Mouse (Mus musculus): ENCODE results near the gene Galntl5. TPM values are rescaled to one million over a fixed set of nuclear protein-coding genes. Genes with fewer than 3 reads are reported as not detected.
"Not testable (repeated sequence)": the region's sequence is repeated elsewhere in the genome, so short reads cannot be mapped to it uniquely, and the experiment has no call there.

Galntl5 gene
- polyA plus RNA-seq (2015; fragmentation: Nextera tagmentation; extraction: Ambion mirVana) = not detected in 2 replicates

DNA sequence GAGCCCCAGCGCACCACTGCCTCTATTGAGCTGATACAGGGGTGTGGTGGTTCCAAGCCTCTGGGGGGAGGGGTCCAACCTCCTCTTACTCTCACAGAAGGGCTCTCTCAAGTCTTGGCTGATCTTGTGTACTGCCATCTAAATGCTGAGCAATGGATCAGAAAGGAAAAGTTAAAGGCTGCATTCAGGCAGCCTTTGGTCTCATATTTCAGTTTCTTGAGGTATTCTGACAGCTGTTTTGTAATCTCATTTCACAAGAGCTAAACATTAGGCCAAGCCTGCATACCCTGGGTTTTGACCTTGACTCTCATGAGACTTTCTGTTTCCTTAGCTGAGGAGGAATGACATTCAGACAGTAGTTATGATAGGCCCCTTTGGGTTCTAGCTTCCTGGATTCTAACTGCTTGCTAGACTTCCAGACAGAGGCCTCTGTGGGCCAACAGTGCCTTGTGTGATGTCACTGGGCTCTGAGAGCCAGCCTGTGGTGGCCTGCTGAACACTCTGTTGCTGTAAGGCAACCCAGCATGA lies at the start of gene Galntl5:
Galntl5 (plus strand) TSS at position 457 of the 528 bp plus-strand sequence.
- DNase-seq (ENCODE audit: low spot score) = no peak

DNA sequence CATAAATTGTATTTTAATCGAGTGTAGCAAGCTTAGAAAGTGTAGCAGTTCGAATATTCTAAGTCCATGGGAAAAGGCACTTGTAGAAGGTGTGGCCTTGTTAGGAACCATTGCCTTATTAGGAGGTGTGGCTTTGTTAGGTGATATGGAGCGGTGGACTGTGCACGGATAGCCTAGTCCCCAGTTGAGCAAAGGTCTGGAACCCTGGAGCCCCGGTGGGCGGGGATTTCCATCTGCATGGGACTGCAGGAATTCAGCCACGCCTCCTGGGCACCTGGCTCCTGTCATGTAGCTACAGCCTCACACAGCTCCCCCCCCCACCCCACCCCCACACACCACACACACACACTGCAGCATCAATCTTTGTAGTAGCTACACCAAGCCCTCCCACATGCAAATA lies 34.6 kb upstream of the Galntl5 start:
- DNase-seq (ENCODE audit: low spot score) = no peak

DNA sequence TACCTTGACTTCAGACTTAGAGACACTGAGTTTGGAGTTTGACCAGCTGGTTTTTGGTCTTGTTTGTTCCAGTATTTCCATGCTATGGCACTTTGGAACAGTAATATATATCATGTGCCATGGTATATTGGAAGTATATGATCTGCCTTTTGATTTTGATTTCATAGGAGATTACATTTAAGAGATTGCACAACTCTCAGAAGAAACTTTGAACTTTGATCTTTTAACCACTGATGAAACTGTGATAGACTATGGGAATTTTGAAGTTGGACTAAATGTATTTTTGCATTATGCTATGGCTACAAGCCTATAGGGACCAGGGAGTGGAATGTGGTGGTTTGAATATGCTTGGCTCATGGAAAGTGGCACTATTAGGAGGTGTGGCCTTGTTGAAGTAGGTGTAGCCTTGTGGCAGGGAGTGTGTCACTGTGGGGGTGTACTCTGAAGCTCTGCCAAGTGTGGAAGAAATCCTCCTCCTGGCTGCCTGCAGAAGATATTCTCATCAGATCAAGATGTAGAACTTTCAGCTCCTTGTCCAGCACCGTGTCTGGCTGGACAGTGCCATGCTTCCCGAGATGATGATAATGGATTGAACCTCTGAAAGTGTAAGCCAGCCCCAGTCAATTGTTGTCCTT lies 31.8 kb upstream of the Galntl5 start:
- DNase-seq (ENCODE audit: low spot score) = no peak

DNA sequence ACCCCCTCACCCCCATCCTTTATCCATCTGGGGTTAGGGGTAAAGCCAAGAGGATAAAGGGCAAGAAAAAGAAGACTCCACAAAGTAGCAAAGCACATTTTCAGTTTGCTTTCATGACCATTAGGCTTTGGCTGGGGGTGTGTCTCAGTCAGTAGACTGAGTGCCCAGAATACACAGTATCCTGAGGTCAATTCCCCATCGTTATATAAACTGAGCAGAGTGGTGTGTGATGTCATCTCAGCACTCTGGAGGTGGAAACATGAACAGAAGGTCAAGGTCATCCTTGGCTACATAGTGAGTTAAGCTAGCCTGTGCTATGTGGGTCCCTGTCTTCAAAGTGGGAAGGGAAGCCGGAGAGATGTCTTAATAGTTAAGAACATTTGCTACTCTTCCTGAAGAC lies 27.8 kb upstream of the Galntl5 start:
- no peak for DNase-seq (ENCODE audit: low spot score)

DNA sequence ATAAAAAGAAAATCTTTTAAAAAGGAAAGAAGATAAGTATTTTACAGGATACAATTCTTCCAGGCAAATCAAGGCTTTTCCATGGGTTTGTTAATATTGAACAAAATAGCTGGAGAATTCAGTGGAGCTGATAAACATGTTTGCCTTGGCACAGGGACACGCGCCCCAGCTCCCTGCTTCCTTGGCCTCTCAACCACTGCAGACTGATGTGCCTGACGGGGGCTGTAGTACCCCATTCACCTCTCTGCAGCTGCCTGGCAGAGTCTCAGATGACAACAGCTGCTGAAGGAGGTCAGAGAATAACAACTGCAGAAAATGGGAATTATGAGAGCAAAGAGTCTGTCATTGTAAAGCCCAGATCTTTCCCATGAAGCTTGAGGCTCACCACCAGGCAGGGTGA lies 27.3 kb upstream of the Galntl5 start:
- no peak for DNase-seq (ENCODE audit: low spot score)

DNA sequence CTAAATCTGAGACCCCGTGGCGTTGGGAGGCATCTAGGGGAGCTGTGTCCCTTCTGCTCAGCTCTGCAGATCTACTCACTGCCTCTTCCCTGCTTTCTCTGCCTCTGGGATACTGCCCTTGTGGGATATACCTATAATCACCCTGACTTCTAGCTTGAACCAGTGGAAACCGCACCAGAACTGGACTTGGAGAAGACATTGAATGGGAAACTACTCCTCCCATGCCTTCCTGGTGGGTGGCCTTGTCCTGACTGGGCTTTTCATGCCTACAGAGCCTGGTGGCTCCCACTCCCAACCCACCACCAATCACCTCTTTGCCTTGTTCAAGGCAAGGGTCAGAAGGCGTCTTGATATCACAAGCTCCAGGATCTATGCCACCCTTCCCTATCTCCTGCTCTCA lies 26.4 kb upstream of the Galntl5 start:
- DNase-seq (ENCODE audit: low spot score) = no peak

DNA sequence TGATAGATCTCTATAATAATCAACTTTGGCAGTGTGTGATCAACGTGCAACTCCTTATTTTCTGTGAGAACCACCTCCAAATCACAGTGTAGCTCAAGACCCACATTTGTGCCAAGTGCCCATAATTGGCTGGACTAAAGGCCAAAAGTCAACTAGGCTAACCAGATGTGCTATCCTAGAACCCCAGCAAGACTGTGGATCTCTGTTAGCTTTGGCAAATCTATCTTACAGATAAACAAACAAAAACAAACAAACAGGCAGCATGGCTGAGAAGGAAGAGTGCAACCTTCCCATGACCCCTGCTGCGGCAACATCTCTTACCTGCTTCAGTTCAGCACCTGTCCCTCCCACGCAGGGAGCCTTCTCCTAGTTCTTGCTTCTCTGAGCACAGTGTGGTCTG lies 25.9 kb upstream of the Galntl5 start:
- no peak for DNase-seq (ENCODE audit: low spot score)

DNA sequence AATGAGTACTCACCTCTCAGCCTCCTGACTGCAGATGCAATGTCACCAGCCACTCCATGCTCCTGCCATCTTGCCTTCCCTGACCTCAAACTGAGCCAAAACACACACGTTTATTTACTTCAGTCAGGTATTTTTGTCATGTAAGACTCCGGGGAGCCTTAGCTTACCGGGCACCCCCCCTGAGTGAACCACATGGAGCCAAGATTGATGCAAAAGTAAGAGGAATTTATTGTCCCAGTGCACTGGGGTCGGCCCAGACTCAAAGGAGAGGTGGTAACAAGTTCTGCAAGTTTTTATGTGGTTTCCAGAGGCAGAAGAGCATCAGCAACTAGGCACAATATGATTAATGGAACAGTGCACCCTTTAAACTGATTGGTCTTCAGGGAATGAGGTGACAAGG lies 24.1 kb upstream of the Galntl5 start:
- no peak for DNase-seq (ENCODE audit: low spot score)

DNA sequence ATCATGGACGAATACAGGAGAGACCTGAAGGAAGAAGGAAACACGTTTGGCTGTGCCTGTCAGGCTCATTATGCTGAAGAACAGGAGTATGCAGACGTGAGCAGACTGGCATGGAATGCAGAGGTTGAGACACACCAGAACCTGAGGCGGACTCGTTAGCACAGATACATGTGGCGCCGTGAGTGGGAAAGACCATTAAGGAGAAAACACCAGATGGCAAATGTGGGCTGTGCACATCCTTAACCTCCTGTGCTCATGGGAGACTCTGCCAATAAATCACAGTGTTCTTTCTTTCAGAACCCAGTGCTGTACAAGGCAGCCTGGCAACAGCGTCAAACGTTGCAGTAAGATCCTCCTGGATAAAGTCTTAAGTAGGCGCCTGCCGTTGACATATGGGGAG lies 20.7 kb upstream of the Galntl5 start:
- no peak for DNase-seq (ENCODE audit: low spot score)

DNA sequence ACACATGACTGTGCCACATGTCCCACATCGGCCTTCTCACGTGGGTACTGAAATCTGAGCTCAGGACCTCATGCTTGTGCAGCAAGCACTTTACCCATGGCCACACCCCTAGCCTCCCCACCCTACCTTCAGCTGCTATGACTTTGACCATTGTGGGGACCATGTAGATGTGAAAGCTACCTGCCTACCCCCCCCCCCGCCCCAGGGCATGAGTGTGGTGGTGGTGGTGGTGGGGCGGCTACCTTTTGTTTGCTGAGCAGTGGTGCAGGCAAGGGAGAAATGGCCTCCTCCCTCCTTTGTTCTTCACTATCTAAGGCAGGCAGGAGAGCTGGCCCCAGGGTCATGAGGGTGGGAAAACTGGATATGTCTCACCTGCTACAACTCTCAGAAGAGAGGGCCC lies 18.3 kb upstream of the Galntl5 start:
- no peak for DNase-seq (ENCODE audit: low spot score)

DNA sequence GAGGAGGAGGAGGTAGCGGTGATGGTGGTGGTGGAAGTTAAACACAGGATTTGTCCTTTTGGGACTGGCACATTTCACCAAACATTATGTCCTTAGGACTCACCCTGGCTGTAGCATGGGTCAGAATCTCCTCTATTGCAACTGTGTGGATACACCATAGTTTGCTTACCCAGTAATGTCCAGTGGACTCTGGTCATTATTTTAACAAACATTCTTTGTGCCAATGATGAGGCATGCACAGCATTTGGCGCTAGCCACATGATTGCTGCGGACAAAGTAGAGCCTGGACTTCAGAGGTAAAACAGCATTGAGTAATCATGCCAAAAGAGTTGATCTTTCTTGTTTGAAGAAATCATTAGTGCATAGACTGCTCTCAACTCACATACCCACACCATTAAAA lies 17.3 kb upstream of the Galntl5 start:
- no peak for DNase-seq (ENCODE audit: low spot score)

DNA sequence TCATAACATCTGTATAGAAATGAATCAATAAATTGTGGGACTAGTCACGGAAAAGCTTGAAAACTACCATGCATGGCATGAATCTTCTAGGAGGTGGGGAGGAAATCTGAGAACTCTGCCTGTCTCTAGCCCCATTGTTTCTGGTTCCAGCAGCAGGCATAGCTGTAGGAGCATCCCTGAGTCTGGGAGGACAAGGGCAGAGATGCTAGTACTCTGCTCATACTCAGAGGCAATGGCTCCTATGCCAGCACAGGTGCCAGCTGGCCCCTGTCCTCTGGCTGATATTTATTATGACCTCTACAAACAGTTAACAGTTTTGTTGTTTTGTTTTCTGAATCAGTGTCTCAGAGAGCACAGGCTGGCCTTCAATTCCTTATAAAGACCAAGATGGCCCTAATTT lies 16.9 kb upstream of the Galntl5 start:
- DNase-seq (ENCODE audit: low spot score) = no peak

DNA sequence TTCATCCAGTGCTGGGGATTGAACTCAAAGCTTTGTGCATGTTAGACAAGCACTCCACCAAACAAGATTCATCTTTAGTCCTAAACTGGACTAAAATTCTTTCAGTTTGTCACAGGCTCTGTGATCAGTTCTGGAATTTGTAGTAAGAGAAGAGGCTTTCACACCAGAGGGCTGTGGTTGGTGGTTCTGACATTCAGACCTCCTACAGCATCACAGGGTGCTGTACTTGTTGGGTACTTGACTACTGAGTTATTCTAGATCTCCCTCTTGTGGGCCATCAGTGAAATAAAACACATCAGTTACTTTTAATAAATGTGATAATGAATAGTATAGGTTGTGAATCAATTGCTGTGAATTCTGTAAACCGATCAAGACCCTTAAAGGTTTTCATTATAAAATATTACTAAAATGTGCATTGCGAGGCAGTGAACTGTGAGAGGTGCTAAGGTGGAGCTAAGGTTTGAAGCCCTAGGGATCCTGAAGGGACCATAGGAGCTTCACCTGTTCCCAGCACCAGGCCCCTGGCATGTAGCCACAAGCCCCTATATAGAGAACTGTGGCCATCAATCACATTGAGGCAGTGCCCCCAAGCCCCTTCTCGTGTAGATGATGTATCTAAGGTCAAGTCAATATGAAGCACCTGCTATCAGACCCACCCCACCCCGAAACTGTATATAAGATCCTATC lies 16.0 kb upstream of the Galntl5 start:
- no peak for DNase-seq (ENCODE audit: low spot score)

DNA sequence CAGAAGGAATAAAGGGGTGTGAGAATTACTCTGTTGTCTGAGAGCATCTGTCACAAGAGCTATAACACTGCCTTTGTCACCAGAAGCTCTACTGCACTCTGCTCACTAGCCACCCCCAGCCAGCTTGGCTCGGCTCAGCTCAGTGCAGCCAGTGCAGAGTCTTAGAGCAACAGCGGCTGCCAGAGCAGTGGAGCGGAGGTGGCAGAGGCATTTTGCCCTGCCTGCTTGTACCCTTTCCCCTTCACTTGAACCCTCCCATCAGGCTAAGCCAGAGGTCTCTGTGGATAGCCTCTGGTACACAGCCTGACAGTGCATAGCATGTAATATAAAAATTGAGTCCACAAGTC lies 15.5 kb upstream of the Galntl5 start:
- DNase-seq (ENCODE audit: low spot score) = no peak

DNA sequence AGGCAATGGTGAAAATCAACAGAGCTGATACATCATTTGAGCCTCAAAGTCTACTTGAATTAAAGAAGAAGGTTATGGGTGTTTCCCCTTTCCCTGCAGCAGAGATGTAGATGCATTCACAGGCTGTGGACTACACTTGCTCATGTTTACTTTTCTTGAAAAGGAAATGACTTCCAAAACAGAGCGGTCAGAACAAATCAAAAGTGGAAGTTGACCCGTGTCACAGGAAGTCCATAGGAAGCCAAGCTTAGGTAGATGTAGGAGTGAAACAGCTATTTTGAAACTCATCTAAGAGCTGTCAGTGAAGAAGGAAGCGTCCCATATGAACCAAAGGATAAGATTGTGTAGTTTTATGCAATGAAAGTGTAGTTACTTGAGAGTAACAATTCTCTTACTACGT lies 14.6 kb upstream of the Galntl5 start:
- DNase-seq (ENCODE audit: low spot score) = no peak

DNA sequence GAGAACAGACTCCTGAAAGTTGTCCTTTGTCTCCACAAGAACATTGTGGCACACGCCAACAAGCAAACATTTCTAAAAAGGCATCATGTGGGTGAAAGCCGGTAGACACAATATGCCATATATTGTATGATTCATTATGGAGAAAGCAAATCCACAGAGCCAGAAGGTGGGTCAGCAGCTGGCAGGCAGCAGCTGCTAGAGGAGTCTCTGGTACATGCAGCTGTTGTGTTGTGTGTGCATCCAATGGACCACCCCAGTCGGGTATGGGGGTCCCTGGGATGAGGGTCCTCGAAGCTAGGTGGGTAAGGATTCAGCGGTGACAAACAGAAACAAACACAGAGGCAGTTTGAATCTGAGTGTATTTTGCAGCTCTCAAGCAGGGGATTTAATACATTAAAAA lies 3.3 kb upstream of the Galntl5 start:
- not testable (repeated sequence) for DNase-seq (ENCODE audit: low spot score)

DNA sequence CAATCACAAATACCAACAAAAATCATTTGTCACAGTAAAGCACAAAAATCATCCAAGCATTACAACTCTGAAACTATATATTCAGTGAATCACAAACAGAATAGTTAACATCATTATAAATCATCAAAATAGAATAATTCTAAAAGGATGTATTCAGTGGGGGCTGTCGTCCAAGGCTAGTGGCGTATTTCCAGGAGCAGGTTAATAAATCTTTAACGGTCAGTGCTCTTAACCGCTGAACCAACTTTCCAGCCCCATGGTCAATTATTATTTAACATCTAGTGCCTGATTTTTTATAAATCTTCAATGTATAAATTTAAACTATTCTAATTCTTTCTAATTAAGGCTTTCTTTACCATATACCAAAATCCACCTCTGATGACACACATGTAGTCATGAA lies 2.7 kb upstream of the Galntl5 start:
- DNase-seq (ENCODE audit: low spot score) = not testable (repeated sequence)

DNA sequence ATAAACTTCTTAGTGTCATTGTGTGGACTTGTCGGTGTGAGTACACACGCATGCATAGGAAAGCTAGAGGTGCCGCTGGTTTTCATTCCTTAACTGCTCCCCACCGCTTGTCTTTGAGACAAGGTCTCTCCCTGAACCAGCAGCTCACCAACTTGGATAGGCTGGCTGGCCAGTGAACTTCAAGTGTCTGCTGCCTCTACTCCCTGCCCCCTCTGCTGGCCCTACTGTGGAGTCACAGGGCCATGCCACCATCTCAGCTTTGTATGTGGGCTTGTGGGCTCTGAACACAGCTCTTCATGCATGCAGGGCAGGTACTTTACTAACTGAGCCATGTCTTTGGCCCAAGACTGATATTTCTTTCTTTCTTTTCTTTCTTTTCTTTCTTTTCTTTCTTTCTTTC lies 2.0 kb upstream of the Galntl5 start:
- DNase-seq (ENCODE audit: low spot score) = peak; percentile 15

DNA sequence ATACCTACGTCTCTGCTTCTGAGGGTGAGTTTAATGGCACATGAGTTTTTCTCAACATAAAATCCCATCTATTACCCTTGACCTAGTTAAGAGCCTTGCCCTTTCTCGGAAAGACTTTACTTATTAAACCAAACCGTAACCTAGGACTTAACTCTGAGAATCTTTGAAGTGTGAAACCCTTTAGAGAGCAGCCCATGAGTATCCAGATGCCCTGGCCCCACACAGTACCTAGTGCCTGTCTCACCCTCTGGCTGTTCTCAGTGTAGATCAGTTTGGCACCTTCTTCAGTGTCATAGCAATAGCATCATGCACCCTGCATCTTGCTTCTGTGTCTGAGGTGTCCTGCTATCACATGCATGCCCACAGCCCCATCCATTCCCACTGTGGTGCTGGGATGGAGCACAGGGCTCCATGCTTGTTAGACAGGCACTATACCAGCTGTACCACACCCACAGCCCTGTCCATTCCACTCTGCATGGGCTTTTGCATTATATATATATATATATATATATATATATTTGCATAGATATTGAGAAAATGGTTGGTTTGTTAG lies 1.2 kb upstream of the Galntl5 start:
- no peak for DNase-seq (ENCODE audit: low spot score)

DNA sequence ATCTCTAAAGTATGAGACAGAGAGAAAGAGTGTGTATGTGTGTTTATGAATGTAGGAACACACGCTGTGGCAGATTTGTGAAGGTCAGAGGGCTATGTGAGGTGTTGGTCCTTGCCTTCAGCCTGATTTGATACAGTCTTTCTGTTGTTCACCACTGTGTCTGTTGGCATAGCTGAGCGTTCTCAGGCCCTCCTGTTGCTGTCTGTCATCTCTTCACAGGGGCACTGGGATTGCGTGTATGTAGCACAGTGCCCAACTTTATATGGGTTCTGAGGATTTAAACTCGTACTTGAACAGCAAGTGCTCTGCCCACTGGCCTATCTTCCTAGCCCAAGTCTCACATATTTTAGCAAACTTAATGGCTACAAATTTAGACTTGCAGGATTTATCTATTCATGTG lies 2.3 kb downstream of the Galntl5 start:
- DNase-seq (ENCODE audit: low spot score) = no peak

DNA sequence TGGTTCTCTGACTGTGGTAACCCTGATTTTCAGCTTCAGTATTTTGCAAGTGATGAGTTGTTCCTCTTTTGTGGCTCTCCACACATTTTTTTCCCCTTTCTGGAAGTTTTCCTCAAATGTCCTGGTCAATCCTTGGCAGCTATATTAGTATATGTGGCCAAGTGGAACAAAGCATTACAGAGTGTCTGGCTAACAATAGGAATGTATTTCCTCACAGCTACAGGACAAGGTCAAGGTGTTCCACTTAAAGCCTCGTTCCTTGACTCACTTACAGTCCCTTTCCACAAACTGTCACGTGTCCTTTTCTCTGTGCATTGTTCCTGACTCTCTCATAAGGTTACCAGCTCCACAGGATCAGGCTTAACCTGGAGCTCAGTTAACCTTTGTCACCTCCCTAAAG lies 3.3 kb downstream of the Galntl5 start:
- DNase-seq (ENCODE audit: low spot score) = no peak

DNA sequence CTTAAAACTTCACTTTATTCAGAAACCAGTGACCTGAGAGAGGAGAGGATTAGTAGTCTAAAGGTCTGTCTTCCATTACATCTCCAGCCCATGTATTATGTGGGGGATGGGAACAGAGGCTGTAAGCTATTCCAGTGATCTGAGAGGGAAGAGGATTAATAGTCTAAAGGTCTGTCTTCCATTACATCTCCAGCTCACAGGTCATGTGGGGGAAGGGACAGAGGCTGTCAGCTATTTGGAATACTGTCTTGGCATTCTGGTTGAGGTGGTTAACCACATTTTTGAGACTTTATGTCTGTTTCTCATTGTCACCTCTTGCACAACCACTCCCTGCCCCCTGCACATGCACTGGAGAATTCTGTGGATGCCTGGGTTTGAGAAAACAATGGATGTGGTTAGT lies 6.5 kb downstream of the Galntl5 start:
- DNase-seq (ENCODE audit: low spot score) = no peak

DNA sequence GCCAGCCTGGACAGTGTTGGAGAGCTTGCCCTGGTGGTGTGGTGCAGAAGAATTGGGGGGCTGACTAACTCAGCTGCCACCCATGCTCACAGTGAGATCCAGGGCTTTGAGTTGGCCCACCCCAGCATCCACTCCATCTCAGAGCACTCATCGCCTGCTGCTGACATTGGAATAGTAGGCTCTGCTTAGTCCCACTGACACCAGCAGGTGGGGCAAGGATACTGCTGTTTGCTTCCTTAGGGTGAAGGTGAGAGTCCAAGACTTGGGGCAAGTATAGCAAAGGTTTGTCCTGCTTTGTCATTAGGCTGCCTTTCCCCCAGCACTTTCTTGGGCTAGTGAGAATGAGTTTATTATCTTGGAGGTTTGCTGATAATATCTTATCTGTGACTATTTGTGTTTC lies 7.5 kb downstream of the Galntl5 start:
- DNase-seq (ENCODE audit: low spot score) = peak; percentile 30
